ENCODE assay signal across 8 mouse cellular contexts in the genomic region with DNA sequence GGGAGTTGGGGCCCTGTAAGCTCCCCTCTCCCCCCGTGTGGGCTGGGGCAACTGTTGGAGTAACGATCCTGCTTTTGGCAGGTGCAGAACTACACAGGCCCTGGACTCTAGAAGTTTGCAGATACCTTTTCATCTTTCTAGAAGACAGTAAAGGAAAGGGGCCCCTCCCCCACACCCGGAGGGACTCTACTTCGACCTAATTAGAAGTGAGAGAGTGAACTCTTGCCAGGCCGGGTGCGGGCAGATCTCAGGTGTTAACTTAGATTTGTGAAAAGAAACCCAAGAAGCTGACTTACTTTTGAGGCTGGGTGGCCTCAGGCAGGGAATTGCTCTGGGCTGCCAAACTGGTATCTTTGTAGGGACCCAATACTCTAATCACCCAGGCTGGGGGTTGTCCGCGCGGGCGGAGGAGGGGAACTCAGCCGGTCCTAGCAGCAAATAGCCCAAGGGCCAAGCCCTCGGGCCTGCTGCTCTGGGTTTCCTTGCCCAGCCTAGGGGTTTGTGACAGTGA. TPM values are rescaled to one million over a fixed set of nuclear protein-coding genes. Genes with fewer than 3 reads are reported as not detected.
DNase-seq lines count a peak whose midpoint lies in the region; ATAC-seq lines count a peak whose summit lies in the region.

No protein-coding gene starts in this region.

- WGBS in lung, embryonic 15.5 days, result 3% methylated on average over 12 of the region's 12 CpGs
- WGBS in heart, embryonic 13.5 days, result under 1% methylated on average over 12 of the region's 12 CpGs
- 4% methylated on average over 12 of the region's 12 CpGs for whole genome bisulfite sequencing in midbrain, embryonic 11.5 days

- H3K4me3 ChIP-seq in lung, embryonic 15.5 days, result peak overlapping the region; percentile 71
- peak overlapping the region; percentile 71 for H3K4me3 ChIP-seq in heart, embryonic 13.5 days
- H3K4me3 ChIP-seq in midbrain, embryonic 11.5 days (ENCODE audit: low read depth, low read length), result peak overlapping the region; percentile 89

- peak overlapping the region; percentile 84 for H3K4me2 ChIP-seq in lung, embryonic 15.5 days
- peak overlapping the region; percentile 84 for H3K4me2 ChIP-seq in heart, embryonic 13.5 days
- peak overlapping the region; percentile 90 for H3K4me2 ChIP-seq in midbrain, embryonic 11.5 days

- ATAC-seq in lung, embryonic 15.5 days (ENCODE audit: borderline replicate concordance, extremely low read depth, low FRiP score, low TSS enrichment), result 0 out of 2 replicates have a peak, but pooled peaks have one; percentile 1
- no peak for ATAC-seq in heart, embryonic 13.5 days (ENCODE audit: extremely low read depth, insufficient number of reproducible peaks, low FRiP score, low TSS enrichment)
- ATAC-seq in midbrain, embryonic 11.5 days (ENCODE audit: low FRiP score), result no peak
- ATAC-seq in CD4-positive, CD25-positive, alpha-beta regulatory T cell, adult 4 months, result no peak

- DNase-seq in lung, postnatal 14 days, result no peak
- DNase-seq in cerebellum, postnatal 14 days, result peak; percentile 46 to 65
- peak; percentile 77 for DNase-seq in kidney, postnatal 10 days
- peak; percentile 91 for DNase-seq in midbrain, embryonic 11.5 days (ENCODE audit: low spot score, missing footprints)
- DNase-seq in thymus, postnatal 4 days, result peak; percentile 62

- peaks cover 69% of the 10 kb centered on the region for H3K4me1 ChIP-seq in lung, embryonic 15.5 days
- peaks cover 67% of the 10 kb centered on the region for H3K4me1 ChIP-seq in heart, embryonic 13.5 days
- H3K4me1 ChIP-seq in midbrain, embryonic 11.5 days (ENCODE audit: control insufficient read depth, insufficient read depth, low read length), result peaks cover 22% of the 10 kb centered on the region

- H3K27me3 ChIP-seq in lung, embryonic 15.5 days, result peaks cover 7% of the 10 kb centered on the region; the same call in 1 of the 2 replicates
- H3K27me3 ChIP-seq in heart, embryonic 13.5 days (replicated peaks), result peaks cover 11% of the 10 kb centered on the region; the same call in 1 of the 2 replicates
- peaks cover 3% of the 10 kb centered on the region; the same call in 1 of the 2 replicates for H3K27me3 ChIP-seq in midbrain, embryonic 11.5 days (ENCODE audit: control insufficient read depth, insufficient read depth, low read length)

- no peaks in the 10 kb centered on the region for H3K9me3 ChIP-seq in lung, embryonic 15.5 days
- peaks cover 5% of the 10 kb centered on the region; the same call in 1 of the 2 replicates for H3K9me3 ChIP-seq in heart, embryonic 13.5 days
- H3K9me3 ChIP-seq in midbrain, embryonic 11.5 days (ENCODE audit: control insufficient read depth, low read length), result no peaks in the 10 kb centered on the region

- peak overlapping the region; percentile 98 for H3K27ac ChIP-seq in lung, embryonic 15.5 days
- H3K27ac ChIP-seq in heart, embryonic 13.5 days (replicated peaks), result peak overlapping the region; percentile 94
- peak overlapping the region; percentile 42 for H3K27ac ChIP-seq in midbrain, embryonic 11.5 days (ENCODE audit: low read depth, low read length)

- peak overlapping the region; percentile 82 for H3K9ac ChIP-seq in lung, embryonic 15.5 days
- peak overlapping the region; percentile 89 for H3K9ac ChIP-seq in heart, embryonic 13.5 days
- peak overlapping the region; percentile 95 for H3K9ac ChIP-seq in midbrain, embryonic 11.5 days (ENCODE audit: low read length)

- H3K36me3 ChIP-seq in lung, embryonic 15.5 days, result peaks cover 13% of the 10 kb centered on the region; the same call in 1 of the 2 replicates
- H3K36me3 ChIP-seq in heart, embryonic 13.5 days, result peaks cover 24% of the 10 kb centered on the region
- peaks cover 16% of the 10 kb centered on the region for H3K36me3 ChIP-seq in midbrain, embryonic 11.5 days (ENCODE audit: control insufficient read depth, insufficient read depth, low read length)

RNA-seq across cellular contexts. Expression of a gene that starts 1.4 kb away (rescaled TPM):
- polyA plus RNA-seq in lung, embryonic 15.5 days (2015; fragmentation: Nextera tagmentation; extraction: Ambion mirVana), result 14.8 and 16.6 TPM in 2 replicates
- polyA plus RNA-seq in heart, embryonic 13.5 days (2015; fragmentation: Nextera tagmentation; extraction: Ambion mirVana), result 9.5 and 10.6 TPM in 2 replicates
- 9.7 TPM in 2 replicates for polyA plus RNA-seq in midbrain, embryonic 11.5 days (2014; fragmentation: Nextera tagmentation; extraction: Ambion mirVana)
- polyA plus RNA-seq in CD4-positive, CD25-positive, alpha-beta regulatory T cell, adult 4 months (2017; shearing (Covaris generic)), result not detected

Comparison
In these comparisons a context has a peak if more than half of its experiments do, and no peak if none do; other contexts are left out.
1. H3K27ac ChIP-seq: peak in every context shown above with its lines; median percentile 98 in lung, embryonic 15.5 days; 94 in heart, embryonic 13.5 days; 42 in midbrain, embryonic 11.5 days.